Mouse (Mus musculus): ENCODE data around the gene Necab3. TPM values are rescaled to one million over a fixed set of nuclear protein-coding genes. Genes with fewer than 3 reads are reported as not detected.
A peak's percentile ranks its signal among the peaks of the same experiment; 100 is the strongest.

Necab3 gene
- polyA plus RNA-seq, 1 experiment from 2014 or later: 2.0 TPM

GRCm38 (mm10) chr2:154589051-154589450 is 30.4 kb upstream of the Necab3 start:
- H3K4me2 ChIP-seq: no peak overlapping the region
- H3K4me3 ChIP-seq: no peak overlapping the region
- H3K9ac ChIP-seq: no peak overlapping the region
- no peak overlapping the region for H3K27ac ChIP-seq
- peaks cover 2% of the 10 kb centered on the region; the same call in 1 of the 2 replicates for H3K36me3 ChIP-seq
- WGBS: 76% methylated on average over 4 of the region's 4 CpGs
- peaks cover 17% of the 10 kb centered on the region for H3K4me1 ChIP-seq (replicated peaks)
- no peaks in the 10 kb centered on the region for H3K9me3 ChIP-seq (replicated peaks)
- no peaks in the 10 kb centered on the region for H3K27me3 ChIP-seq
- ATAC-seq (replicated peaks; ENCODE audit: insufficient number of reproducible peaks, insufficient read depth, low FRiP score, low read depth): no peak

DNA sequence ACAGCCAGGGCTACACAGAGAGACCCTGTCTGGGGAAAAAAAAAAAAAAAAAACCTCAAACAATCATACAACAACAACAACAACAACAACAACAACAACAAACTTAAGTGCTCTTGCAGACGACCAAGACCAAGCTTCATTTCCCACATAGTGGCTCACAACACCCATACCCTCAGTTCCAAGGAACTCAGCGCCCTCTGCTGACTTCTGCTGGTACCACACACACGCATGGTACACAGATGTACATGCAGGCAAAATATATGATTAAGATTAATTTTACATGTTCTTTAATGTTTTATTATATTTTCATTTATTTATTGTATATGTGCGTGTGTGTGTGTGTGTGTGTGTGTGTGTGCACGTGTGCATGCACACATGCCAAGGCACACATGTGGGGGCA is 27.7 kb upstream of the Necab3 start:
- Histone ChIP-seq H3K9ac (no peak overlapping the region), H3K4me3 (no peak overlapping the region), H3K36me3 (no peaks in the 10 kb centered on the region), H3K4me1 (replicated peaks) (peaks cover 20% of the 10 kb centered on the region), H3K4me2 (no peak overlapping the region), H3K27me3 (no peaks in the 10 kb centered on the region), H3K9me3 (replicated peaks) (no peaks in the 10 kb centered on the region), H3K27ac (no peak overlapping the region)
- ATAC-seq (replicated peaks; ENCODE audit: insufficient number of reproducible peaks, insufficient read depth, low FRiP score, low read depth): no peak
- 77% methylated on average over 5 of the region's 5 CpGs for whole genome bisulfite sequencing

GRCm38 (mm10) chr2:154584931-154585601 is 26.4 kb upstream of the Necab3 start:
- Histone ChIP-seq H3K27me3 (no peaks in the 10 kb centered on the region), H3K9me3 (replicated peaks) (no peaks in the 10 kb centered on the region), H3K4me3 (no peak overlapping the region), H3K36me3 (no peaks in the 10 kb centered on the region), H3K4me2 (no peak overlapping the region), H3K9ac (no peak overlapping the region), H3K4me1 (replicated peaks) (peaks cover 25% of the 10 kb centered on the region), H3K27ac (no peak overlapping the region)
- 54% methylated on average over 17 of the region's 17 CpGs for WGBS
- ATAC-seq (replicated peaks; ENCODE audit: insufficient number of reproducible peaks, insufficient read depth, low FRiP score, low read depth): no peak

DNA sequence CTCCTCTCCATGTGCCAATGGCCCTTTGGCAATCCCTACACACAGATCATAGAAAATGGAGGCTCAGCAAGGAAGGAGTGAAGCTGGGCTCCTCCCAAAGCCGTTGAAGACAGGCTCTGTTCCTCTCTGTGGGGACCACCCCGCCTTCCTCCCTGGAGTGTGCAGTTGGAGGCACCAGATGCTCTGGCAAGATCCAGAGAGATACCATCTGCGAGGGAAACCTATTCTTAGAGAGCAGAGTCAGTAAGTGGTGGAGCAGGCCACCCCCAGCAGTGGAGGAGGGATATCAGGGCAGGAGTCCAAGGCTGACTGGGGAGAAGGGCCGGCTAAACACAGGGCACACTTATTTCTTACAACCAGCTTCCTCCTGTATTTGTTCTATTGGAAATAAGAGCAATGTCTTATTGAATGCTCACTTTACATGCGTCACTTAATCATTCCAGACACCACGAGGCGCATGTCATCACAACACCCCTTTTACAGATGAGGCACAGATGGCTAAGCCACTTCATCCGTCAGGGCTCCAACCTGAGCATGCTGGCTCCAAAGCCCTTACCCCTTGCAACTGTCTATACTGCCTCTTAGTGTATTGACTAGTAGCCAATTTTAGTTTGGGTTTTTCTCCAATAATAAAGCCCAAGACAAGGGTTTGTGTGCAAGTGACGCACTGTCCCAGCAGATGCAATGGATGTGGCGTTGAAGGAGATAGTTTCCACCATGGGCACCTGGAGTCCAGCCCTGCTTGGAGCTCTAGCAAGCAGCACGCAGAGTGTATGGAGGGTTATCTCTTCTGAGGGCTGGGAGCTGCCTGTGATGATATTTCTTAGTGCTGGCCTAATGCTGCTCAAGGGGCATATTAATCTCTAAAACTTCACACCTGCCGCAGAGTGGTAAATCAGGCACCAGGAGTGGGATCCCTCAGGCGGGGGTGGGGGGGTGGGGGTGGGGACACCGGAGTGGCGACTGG is 25.5 kb upstream of the Necab3 start:
- Histone ChIP-seq H3K27me3 (no peaks in the 10 kb centered on the region), H3K36me3 (no peaks in the 10 kb centered on the region), H3K9ac (no peak overlapping the region), H3K4me2 (0 out of 2 replicates have a peak overlapping the region, but pooled peaks have one; percentile 10), H3K27ac (0 out of 2 replicates have a peak overlapping the region, but pooled peaks have one; percentile 1), H3K9me3 (replicated peaks) (no peaks in the 10 kb centered on the region), H3K4me1 (replicated peaks) (peaks cover 25% of the 10 kb centered on the region), H3K4me3 (no peak overlapping the region)
- WGBS: 46% methylated on average over 15 of the region's 15 CpGs
- peak; percentile 53; the same call in 1 of the 2 replicates for ATAC-seq (replicated peaks; ENCODE audit: insufficient number of reproducible peaks, insufficient read depth, low FRiP score, low read depth)

DNA sequence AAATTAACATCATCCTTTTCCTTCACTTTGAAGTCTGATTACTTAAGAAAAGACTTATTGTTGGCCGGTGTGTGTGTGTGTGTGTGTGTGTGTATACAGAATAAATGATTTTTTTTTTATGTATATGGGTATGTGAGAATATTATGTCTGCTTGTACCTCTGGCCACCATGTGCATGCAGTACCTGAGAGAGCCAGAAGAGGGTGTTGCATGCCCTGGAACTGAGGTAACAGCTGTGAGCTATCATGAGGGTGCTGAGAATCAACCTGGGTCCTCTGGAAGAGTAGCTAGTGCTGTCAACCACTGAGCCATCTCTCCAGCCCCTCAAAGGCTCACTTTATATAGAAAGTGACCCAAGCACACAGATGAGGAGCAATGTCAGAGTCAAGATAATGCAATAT is 22.7 kb upstream of the Necab3 start:
- H3K4me2 ChIP-seq: no peak overlapping the region
- no peak overlapping the region for H3K4me3 ChIP-seq
- H3K27ac ChIP-seq: no peak overlapping the region
- no peak overlapping the region for H3K9ac ChIP-seq
- no peak for ATAC-seq (replicated peaks; ENCODE audit: insufficient number of reproducible peaks, insufficient read depth, low FRiP score, low read depth)
- no peaks in the 10 kb centered on the region for H3K27me3 ChIP-seq
- H3K9me3 ChIP-seq (replicated peaks): no peaks in the 10 kb centered on the region
- whole genome bisulfite sequencing: 97% methylated on average over 1 of the region's 1 CpGs
- H3K36me3 ChIP-seq: no peaks in the 10 kb centered on the region
- peaks cover 21% of the 10 kb centered on the region for H3K4me1 ChIP-seq (replicated peaks)

- ATAC-seq (replicated peaks; ENCODE audit: insufficient number of reproducible peaks, insufficient read depth, low FRiP score, low read depth): no peak
- Histone ChIP-seq H3K4me1 (replicated peaks) (peaks cover 21% of the 10 kb centered on the region), H3K27ac (no peak overlapping the region; the same call in 1 of the 2 replicates), H3K9me3 (replicated peaks) (no peaks in the 10 kb centered on the region), H3K9ac (no peak overlapping the region), H3K4me2 (no peak overlapping the region), H3K4me3 (no peak overlapping the region), H3K27me3 (no peaks in the 10 kb centered on the region), H3K36me3 (no peaks in the 10 kb centered on the region)
- WGBS: 61% methylated on average over 8 of the region's 8 CpGs
These were observed 21.9 kb upstream of the Necab3 start for GRCm38 (mm10) chr2:154580586-154580985.

DNA sequence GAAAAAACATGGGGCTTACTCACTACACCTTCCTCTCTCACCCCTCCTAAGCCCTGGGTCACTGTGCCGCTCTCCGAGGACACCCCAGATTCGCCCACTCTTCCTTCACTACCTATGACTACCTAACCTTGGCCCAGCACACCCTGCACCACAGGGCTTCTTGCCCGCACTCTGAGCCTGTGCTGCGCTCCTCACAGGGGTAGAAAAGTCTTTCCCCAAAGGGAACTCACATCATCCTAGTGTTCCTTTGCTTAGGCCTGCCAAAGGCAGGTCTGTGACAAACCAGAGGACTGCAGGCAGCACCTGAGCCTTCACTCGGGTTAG is 19.0 kb upstream of the Necab3 start:
- ATAC-seq (replicated peaks; ENCODE audit: insufficient number of reproducible peaks, insufficient read depth, low FRiP score, low read depth): no peak
- Histone ChIP-seq H3K36me3 (no peaks in the 10 kb centered on the region), H3K9ac (no peak overlapping the region), H3K27me3 (no peaks in the 10 kb centered on the region), H3K4me3 (no peak overlapping the region), H3K4me2 (no peak overlapping the region), H3K27ac (no peak overlapping the region), H3K4me1 (replicated peaks) (peaks cover 5% of the 10 kb centered on the region), H3K9me3 (replicated peaks) (no peaks in the 10 kb centered on the region)
- WGBS: 79% methylated on average over 6 of the region's 6 CpGs

DNA sequence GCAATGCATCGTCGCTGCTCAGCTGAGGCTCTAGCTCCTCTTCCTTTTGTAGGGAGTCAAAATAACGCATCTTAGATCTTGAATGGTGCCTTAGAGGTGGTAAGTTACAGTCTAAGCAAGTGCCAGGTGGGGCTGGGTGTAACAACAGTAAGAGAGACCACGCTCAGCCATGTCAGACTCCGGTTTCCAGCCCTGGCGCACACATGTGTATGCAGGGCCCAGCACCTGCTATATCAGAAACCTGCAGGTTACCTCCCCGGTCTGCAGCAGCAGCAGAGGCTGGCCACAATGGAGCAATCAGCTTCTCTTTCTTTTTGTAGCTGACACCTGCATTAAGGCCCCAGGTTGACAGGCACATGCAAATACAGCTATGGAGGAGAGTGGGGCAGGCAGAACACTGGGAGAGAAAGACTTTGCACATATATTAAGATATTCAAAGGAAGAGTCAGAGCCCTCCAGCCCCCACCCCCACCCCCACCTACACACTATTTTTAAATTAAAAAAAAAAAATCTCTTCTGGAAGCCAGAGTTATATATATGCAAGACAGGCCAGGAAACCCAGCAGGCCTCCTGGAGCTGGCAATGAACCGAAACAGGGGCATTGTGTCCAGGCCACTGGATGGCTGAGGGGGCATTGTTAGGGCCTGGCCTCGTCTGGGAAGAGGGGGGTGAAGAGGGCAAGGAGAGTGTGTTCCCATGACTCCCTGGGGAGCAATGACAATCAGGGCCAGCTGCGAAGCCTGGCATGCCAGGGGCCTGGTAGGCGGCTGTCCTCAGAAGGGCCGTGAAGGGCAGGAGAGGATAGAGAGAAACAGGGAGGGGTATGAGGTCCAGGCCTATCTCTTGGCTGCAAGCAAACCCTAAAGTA is 18.4 kb upstream of the Necab3 start:
- H3K9ac ChIP-seq: no peak overlapping the region
- H3K9me3 ChIP-seq (replicated peaks): no peaks in the 10 kb centered on the region
- H3K36me3 ChIP-seq: no peaks in the 10 kb centered on the region
- peaks cover 5% of the 10 kb centered on the region for H3K4me1 ChIP-seq (replicated peaks)
- no peak overlapping the region for H3K27ac ChIP-seq
- ATAC-seq (replicated peaks; ENCODE audit: insufficient number of reproducible peaks, insufficient read depth, low FRiP score, low read depth): peak; percentile 57; the same call in 1 of the 2 replicates
- no peak overlapping the region for H3K4me3 ChIP-seq
- 54% methylated on average over 12 of the region's 12 CpGs for WGBS
- H3K27me3 ChIP-seq: no peaks in the 10 kb centered on the region
- no peak overlapping the region for H3K4me2 ChIP-seq

- no peaks in the 10 kb centered on the region for H3K9me3 ChIP-seq (replicated peaks)
- no peak overlapping the region for H3K4me3 ChIP-seq
- no peak overlapping the region for H3K27ac ChIP-seq
- no peaks in the 10 kb centered on the region for H3K27me3 ChIP-seq
- H3K9ac ChIP-seq: no peak overlapping the region
- no peak for ATAC-seq (replicated peaks; ENCODE audit: insufficient number of reproducible peaks, insufficient read depth, low FRiP score, low read depth)
- no peak overlapping the region for H3K4me2 ChIP-seq
- WGBS: 74% methylated on average over 7 of the region's 7 CpGs
- peaks cover 11% of the 10 kb centered on the region for H3K4me1 ChIP-seq (replicated peaks)
- no peaks in the 10 kb centered on the region for H3K36me3 ChIP-seq
These were observed 15.6 kb upstream of the Necab3 start for GRCm38 (mm10) chr2:154574271-154574670.

GRCm38 (mm10) chr2:154572996-154573395 is 14.3 kb upstream of the Necab3 start:
- Histone ChIP-seq H3K9ac (no peak overlapping the region), H3K4me3 (no peak overlapping the region), H3K9me3 (replicated peaks) (no peaks in the 10 kb centered on the region), H3K27me3 (no peaks in the 10 kb centered on the region), H3K27ac (no peak overlapping the region), H3K4me1 (replicated peaks) (peaks cover 23% of the 10 kb centered on the region), H3K4me2 (no peak overlapping the region), H3K36me3 (no peaks in the 10 kb centered on the region)
- no peak for ATAC-seq (replicated peaks; ENCODE audit: insufficient number of reproducible peaks, insufficient read depth, low FRiP score, low read depth)
- WGBS: 75% methylated on average over 3 of the region's 3 CpGs

GRCm38 (mm10) chr2:154571976-154572375 is 13.3 kb upstream of the Necab3 start:
- H3K36me3 ChIP-seq: no peaks in the 10 kb centered on the region
- no peak overlapping the region for H3K4me3 ChIP-seq
- H3K27me3 ChIP-seq: no peaks in the 10 kb centered on the region
- H3K9me3 ChIP-seq (replicated peaks): no peaks in the 10 kb centered on the region
- H3K4me1 ChIP-seq (replicated peaks): peaks cover 32% of the 10 kb centered on the region
- 72% methylated on average over 8 of the region's 8 CpGs for WGBS
- H3K9ac ChIP-seq: no peak overlapping the region
- no peak overlapping the region for H3K27ac ChIP-seq
- H3K4me2 ChIP-seq: no peak overlapping the region
- ATAC-seq (replicated peaks; ENCODE audit: insufficient number of reproducible peaks, insufficient read depth, low FRiP score, low read depth): no peak
